ENCODE assay signal across 9 mouse cellular contexts in the genomic region with DNA sequence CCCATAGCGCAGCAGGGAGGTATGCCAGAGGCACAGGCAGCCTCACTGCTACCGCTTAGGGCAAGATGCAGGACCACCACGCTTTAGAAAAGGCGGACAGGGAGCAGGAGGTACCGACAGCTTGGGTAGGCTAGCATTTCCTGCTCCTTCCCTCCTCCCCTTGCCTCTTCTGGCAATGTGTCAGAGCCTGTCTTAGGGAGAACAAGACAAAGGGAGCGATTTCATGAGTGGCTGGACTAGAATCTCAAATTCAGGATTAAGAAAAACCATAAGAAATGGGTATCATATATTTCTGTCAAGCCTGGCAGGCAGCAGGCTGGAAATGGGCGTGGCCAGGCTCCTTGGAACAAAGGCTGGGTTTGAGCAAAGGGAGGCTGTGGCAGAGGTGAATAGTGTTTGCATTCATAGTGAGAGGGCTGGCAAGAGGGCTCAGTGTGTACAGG. TPM values are rescaled to one million over a fixed set of nuclear protein-coding genes. Genes with fewer than 3 reads are reported as not detected.
A peak's percentile ranks its signal among the peaks of the same experiment; 100 is the strongest.
DNase-seq lines count a peak whose midpoint lies in the region; ATAC-seq lines count a peak whose summit lies in the region.
"Had no signal": no experiment of that assay in that cellular context is flagged by ENCODE, and none has a peak within 500 bp of the region (broad histone marks: within the 10 kb centered on the region; RNA-seq: fewer than 3 reads in every experiment).

No protein-coding gene starts in this region.

- no peak for ATAC-seq in heart, embryonic 16.5 days (replicated peaks; ENCODE audit: extremely low read depth, insufficient read depth, low FRiP score)
- peak; percentile 10; the same call in 1 of the 2 replicates for ATAC-seq in midbrain, embryonic 15.5 days (replicated peaks)

- H3K4me2 ChIP-seq in heart, embryonic 16.5 days (ENCODE audit: low read depth, low read length): peak overlapping the region; percentile 47
- H3K4me2 ChIP-seq in midbrain, embryonic 15.5 days: 0 out of 2 replicates have a peak overlapping the region, but pooled peaks have one; percentile 20

- H3K9me3 ChIP-seq in heart, embryonic 16.5 days (replicated peaks; ENCODE audit: control insufficient read depth, low read length): peaks cover 3% of the 10 kb centered on the region; the same call in 1 of the 2 replicates
- no peaks in the 10 kb centered on the region for H3K9me3 ChIP-seq in midbrain, embryonic 15.5 days
- H3K9me3 ChIP-seq: G1E had no signal

- H3K27ac ChIP-seq in heart, embryonic 16.5 days (ENCODE audit: low read length): peak overlapping the region; percentile 65
- H3K27ac ChIP-seq in midbrain, embryonic 15.5 days: peak overlapping the region; percentile 80

- no peaks in the 10 kb centered on the region for H3K27me3 ChIP-seq in heart, embryonic 16.5 days (ENCODE audit: control insufficient read depth, insufficient read depth, low read length)
- no peaks in the 10 kb centered on the region for H3K27me3 ChIP-seq in midbrain, embryonic 15.5 days (replicated peaks)

- peak; percentile 43 to 69 for DNase-seq in left cerebral cortex, postnatal 14 days (ENCODE audit: low spot score in 2 of 2)
- DNase-seq in left cerebral cortex, adult 11 months (ENCODE audit: low spot score): no peak
- peak; percentile 76 to 80 for DNase-seq in cerebellum, postnatal 25 days
- no peak for DNase-seq in thymus, postnatal 14 days
- DNase-seq in kidney, postnatal 14 days: no peak
- no peak for DNase-seq in right cerebral cortex, postnatal 25 days

- no peaks in the 10 kb centered on the region for H3K36me3 ChIP-seq in heart, embryonic 16.5 days (ENCODE audit: control insufficient read depth, insufficient read depth)
- H3K36me3 ChIP-seq in midbrain, embryonic 15.5 days (replicated peaks): 0 out of 2 replicates have a peak, but pooled peaks cover 4% of the 10 kb centered on the region
- H3K36me3 ChIP-seq: G1E had no signal

- H3K4me1 ChIP-seq in heart, embryonic 16.5 days (ENCODE audit: control insufficient read depth, insufficient read depth, low read length): peaks cover 42% of the 10 kb centered on the region
- peaks cover 33% of the 10 kb centered on the region for H3K4me1 ChIP-seq in midbrain, embryonic 15.5 days

- intact Hi-C loops in left cerebral cortex, postnatal 14 days (cut with DNase I): no loop called here

- peak overlapping the region; percentile 19; the same call in 1 of the 2 replicates for H3K4me3 ChIP-seq in heart, embryonic 16.5 days (ENCODE audit: low read length)
- H3K4me3 ChIP-seq in midbrain, embryonic 15.5 days: no peak overlapping the region

- 46% methylated on average over 7 of the region's 7 CpGs for WGBS in heart, embryonic 16.5 days
- WGBS in midbrain, embryonic 15.5 days: 18% methylated on average over 7 of the region's 7 CpGs

- peak overlapping the region; percentile 38; the same call in 1 of the 2 replicates for H3K9ac ChIP-seq in heart, embryonic 16.5 days (ENCODE audit: low read length)
- H3K9ac ChIP-seq in midbrain, embryonic 15.5 days: peak overlapping the region; percentile 10; the same call in 1 of the 2 replicates

RNA-seq across cellular contexts. Expression of a gene that starts 23.3 kb away (rescaled TPM):
- 1,000 to 10,000 TPM; 1,335 to 1,338 TPM for total RNA-seq in left cerebral cortex, postnatal 14 days (2021)
- 6.7 and 16.8 TPM in 2 replicates for polyA plus RNA-seq in heart, embryonic 16.5 days (2015; fragmentation: Nextera tagmentation; extraction: Ambion mirVana)
- 163 and 164 TPM in 2 replicates for polyA plus RNA-seq in midbrain, embryonic 15.5 days (2015; fragmentation: Nextera tagmentation; extraction: Ambion mirVana)

RNA-seq across cellular contexts. Expression of a gene that starts 44.9 kb away (rescaled TPM):
- 10 to 100 TPM; 56.1 to 56.5 TPM for total RNA-seq in left cerebral cortex, postnatal 14 days (2021)
- 28.7 and 38.3 TPM in 2 replicates for polyA plus RNA-seq in heart, embryonic 16.5 days (2015; fragmentation: Nextera tagmentation; extraction: Ambion mirVana)
- 99.5 and 106 TPM in 2 replicates for polyA plus RNA-seq in midbrain, embryonic 15.5 days (2015; fragmentation: Nextera tagmentation; extraction: Ambion mirVana)

Comparison
In these comparisons a context has a peak if more than half of its experiments do, and no peak if none do; other contexts are left out.
1. DNase-seq: peak in left cerebral cortex, postnatal 14 days (2 of 2) and cerebellum, postnatal 25 days (2 of 2); none in left cerebral cortex, adult 11 months (single experiment), thymus, postnatal 14 days (single experiment), kidney, postnatal 14 days (single experiment) and right cerebral cortex, postnatal 25 days (single experiment).